Mouse (Mus musculus) granulocyte monocyte progenitor cell, adult 5-6 weeks (primary cell): ENCODE results near the gene Gpr161. TPM values are rescaled to one million over a fixed set of nuclear protein-coding genes. Genes with fewer than 3 reads are reported as not detected.

Experiments used
- total RNA-seq, 2 experiments: library from RNA; stranded (forward) in 1 of 2; stranded (reverse) in 1 of 2; fragments of 200-712, 200-1000 nt in 1 of 2; fragments of >200 nt in 1 of 2; fragmentation: Nextera tagmentation in 1 of 2; gene quantifications; 2 replicates each; pipeline ENCODE4 v1.2.3; 2014 to 2017

The Gpr161 gene
- total RNA-seq, 2 experiments from 2014 or later = 0.05 to 0.21 TPM

Other genes with a start within 250 kb of the Gpr161 start
- gene Tbx19, start 135.0 kb upstream of the Gpr161 start, total RNA-seq (2014; fragmentation: Nextera tagmentation) = not detected in 2 replicates
- gene Tbx19, start 135.0 kb upstream of the Gpr161 start, total RNA-seq (2017) = not detected in 2 replicates
- 22.2 and 27.7 TPM in 2 replicates for gene Sft2d2, start 101.4 kb upstream of the Gpr161 start, total RNA-seq (2014; fragmentation: Nextera tagmentation)
- 22.4 and 27.2 TPM in 2 replicates for gene Sft2d2, start 101.4 kb upstream of the Gpr161 start, total RNA-seq (2017)
- 18.6 and 36.5 TPM in 2 replicates for gene Tiprl, start 58.8 kb upstream of the Gpr161 start, total RNA-seq (2014; fragmentation: Nextera tagmentation)
- gene Tiprl, start 58.8 kb upstream of the Gpr161 start, total RNA-seq (2017) = 58.2 and 107 TPM in 2 replicates
- 5.9 and 6.6 TPM in 2 replicates for gene Dcaf6, start 164.7 kb downstream of the Gpr161 start, total RNA-seq (2014; fragmentation: Nextera tagmentation)
- gene Dcaf6, start 164.7 kb downstream of the Gpr161 start, total RNA-seq (2017) = 7.8 and 8.7 TPM in 2 replicates
- 106 and 109 TPM in 2 replicates for gene Mpc2, start 164.8 kb downstream of the Gpr161 start, total RNA-seq (2014; fragmentation: Nextera tagmentation)
- 107 and 114 TPM in 2 replicates for gene Mpc2, start 164.8 kb downstream of the Gpr161 start, total RNA-seq (2017)
- gene Adcy10, start 189.4 kb downstream of the Gpr161 start, total RNA-seq (2014; fragmentation: Nextera tagmentation) = 0.21 TPM in 1 of 2 replicates, not detected in the other
- gene Adcy10, start 189.4 kb downstream of the Gpr161 start, total RNA-seq (2017) = 0.93 TPM in 1 of 2 replicates, not detected in the other